Mouse (Mus musculus) megakaryocyte, adult 5-6 weeks (primary cell): ENCODE results near the gene Acss3. TPM values are rescaled to one million over a fixed set of nuclear protein-coding genes. Genes with fewer than 3 reads are reported as not detected.

Source experiments
- ATAC-seq: 2 replicates; pipeline ENCODE4 v1.8.0; 2016; ENCODE audit warnings: mild to moderate bottlenecking, inconsistent platforms; ENCODE audit not compliant: poor library complexity, severe bottlenecking
- total RNA-seq, 2 experiments: library from RNA; stranded (forward) in 1 of 2; stranded (reverse) in 1 of 2; fragments of 153-499, 151-499 nt in 1 of 2; fragments of 221-1000, 200-1000 nt in 1 of 2; gene quantifications; 2 replicates each; pipeline versions ENCODE4 v1.2.3 to v1.2.4; 2015 to 2017

The Acss3 gene
- total RNA-seq, 2 experiments from 2014 or later = 0.11 TPM; not detected in 1

- no peak for ATAC-seq
Measured at GRCm38 (mm10) chr10:107021118-107021517, 102.3 kb downstream of the Acss3 start.

GRCm38 (mm10) chr10:107011142-107011541 is 112.3 kb downstream of the Acss3 start:
- ATAC-seq = no peak

GRCm38 (mm10) chr10:106998052-106998625 is 125.3 kb downstream of the Acss3 start:
- no peak for ATAC-seq

GRCm38 (mm10) chr10:106989478-106989877 is 134.0 kb downstream of the Acss3 start:
- ATAC-seq = no peak

- no peak for ATAC-seq
Measured at GRCm38 (mm10) chr10:106975193-106976141, 148.0 kb downstream of the Acss3 start.

GRCm38 (mm10) chr10:106959026-106959425 is 164.4 kb downstream of the Acss3 start:
- no peak for ATAC-seq

GRCm38 (mm10) chr10:106941380-106941779 is 182.1 kb downstream of the Acss3 start:
- no peak for ATAC-seq

- no peak for ATAC-seq
Measured at GRCm38 (mm10) chr10:106939441-106939840, 184.0 kb downstream of the Acss3 start.

GRCm38 (mm10) chr10:106938851-106939250 is 184.6 kb downstream of the Acss3 start:
- ATAC-seq = no peak

- ATAC-seq = no peak
Measured at GRCm38 (mm10) chr10:106936996-106937395, 186.5 kb downstream of the Acss3 start.

- no peak for ATAC-seq
Measured at GRCm38 (mm10) chr10:106932571-106933073, 190.8 kb downstream of the Acss3 start.

GRCm38 (mm10) chr10:106928576-106929332 is 194.7 kb downstream of the Acss3 start:
- no peak for ATAC-seq

- no peak for ATAC-seq
Measured at GRCm38 (mm10) chr10:106924798-106925197, 198.7 kb downstream of the Acss3 start.

- ATAC-seq = no peak
Measured at GRCm38 (mm10) chr10:106924334-106924733, 199.1 kb downstream of the Acss3 start.

- ATAC-seq = no peak
Measured at GRCm38 (mm10) chr10:106914822-106915221, 208.6 kb downstream of the Acss3 start.

GRCm38 (mm10) chr10:106914275-106914674 is 209.2 kb downstream of the Acss3 start:
- ATAC-seq = no peak

- ATAC-seq = no peak
Measured at GRCm38 (mm10) chr10:106913032-106913431, 210.4 kb downstream of the Acss3 start.

- no peak for ATAC-seq
Measured at GRCm38 (mm10) chr10:106910108-106910507, 213.4 kb downstream of the Acss3 start.

GRCm38 (mm10) chr10:106896351-106896750 is 227.1 kb downstream of the Acss3 start:
- ATAC-seq = no peak
